9 mouse cellular contexts compared by ENCODE assay signal in the genomic region with DNA sequence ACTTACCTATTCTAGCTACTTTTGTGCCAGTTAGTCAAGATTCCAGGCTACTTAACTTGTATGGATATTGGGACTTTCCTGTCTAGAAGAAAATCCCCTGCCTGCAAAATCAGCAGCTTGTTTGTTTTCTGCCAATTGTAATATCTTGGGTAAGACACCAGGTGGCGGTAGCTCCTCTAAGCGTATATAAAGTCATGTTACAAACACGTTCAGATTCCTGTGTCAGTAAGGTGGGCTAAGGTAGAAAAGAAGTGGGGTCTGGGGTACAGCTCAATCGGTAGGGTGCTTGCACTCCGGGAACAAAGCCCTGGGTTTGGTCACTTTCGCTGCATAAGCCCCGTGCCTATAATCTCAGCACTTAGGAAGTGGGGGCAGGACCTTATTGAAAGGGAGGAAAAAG. TPM values are rescaled to one million over a fixed set of nuclear protein-coding genes. Genes with fewer than 3 reads are reported as not detected.
DNase-seq lines count a peak whose midpoint lies in the region; ATAC-seq and TF ChIP-seq lines count a peak whose summit lies in the region.
"Had no signal": no experiment of that assay in that cellular context is flagged by ENCODE, and none has a peak within 500 bp of the region (broad histone marks: within the 10 kb centered on the region; RNA-seq: fewer than 3 reads in every experiment).

No protein-coding gene starts in this region.

- no peaks in the 10 kb centered on the region for H3K4me1 ChIP-seq in hindbrain, embryonic 11.5 days (replicated peaks; ENCODE audit: control insufficient read depth, insufficient read depth, low read length)
- H3K4me1 ChIP-seq in hindbrain, embryonic 12.5 days: no peaks in the 10 kb centered on the region
- H3K4me1 ChIP-seq: liver, embryonic 13.5 days had no signal

- WGBS in hindbrain, embryonic 11.5 days: 17% methylated on average over 7 of the region's 7 CpGs
- 21% methylated on average over 7 of the region's 7 CpGs for WGBS in hindbrain, embryonic 12.5 days

- no peaks in the 10 kb centered on the region for H3K27me3 ChIP-seq in hindbrain, embryonic 11.5 days (ENCODE audit: control insufficient read depth, insufficient read depth, low read length)
- no peaks in the 10 kb centered on the region for H3K27me3 ChIP-seq in hindbrain, embryonic 12.5 days
- no peaks in the 10 kb centered on the region for H3K27me3 ChIP-seq in C2C12 (ENCODE audit: control insufficient read depth, insufficient read depth, insufficient read length)
- H3K27me3 ChIP-seq: liver, embryonic 13.5 days had no signal

- no peak overlapping the region for H3K9ac ChIP-seq in hindbrain, embryonic 11.5 days (ENCODE audit: low read depth, low read length)
- H3K9ac ChIP-seq in hindbrain, embryonic 12.5 days: no peak overlapping the region
- H3K9ac ChIP-seq: liver, embryonic 13.5 days had no signal

- no peaks in the 10 kb centered on the region for H3K79me3 ChIP-seq in C2C12 (ENCODE audit: low read depth)

- TF ChIP-seq CTCF in C2C12 (IDR thresholded peaks at IDR 0.05; ENCODE audit: control insufficient read depth, insufficient read depth, insufficient read length): peak; percentile 14

- H3K27ac ChIP-seq in hindbrain, embryonic 11.5 days (ENCODE audit: low read depth, low read length): no peak overlapping the region
- no peak overlapping the region for H3K27ac ChIP-seq in hindbrain, embryonic 12.5 days
- H3K27ac ChIP-seq: liver, embryonic 13.5 days had no signal

- H3K4me3 ChIP-seq in hindbrain, embryonic 11.5 days (ENCODE audit: low read depth, low read length): no peak overlapping the region
- H3K4me3 ChIP-seq in hindbrain, embryonic 12.5 days: no peak overlapping the region
- H3K4me3 ChIP-seq in C2C12 (ENCODE audit: insufficient read depth, poor library complexity, severe bottlenecking): no peak overlapping the region
- H3K4me3 ChIP-seq: liver, embryonic 13.5 days had no signal

- H3K4me2 ChIP-seq in hindbrain, embryonic 11.5 days (replicated peaks; ENCODE audit: low read depth, low read length): no peak overlapping the region
- H3K4me2 ChIP-seq in hindbrain, embryonic 12.5 days (replicated peaks): no peak overlapping the region
- H3K4me2 ChIP-seq: liver, embryonic 13.5 days had no signal

- no peaks in the 10 kb centered on the region for H3K36me3 ChIP-seq in hindbrain, embryonic 11.5 days (ENCODE audit: control insufficient read depth, insufficient read depth, low read length)
- H3K36me3 ChIP-seq in hindbrain, embryonic 12.5 days: no peaks in the 10 kb centered on the region
- no peaks in the 10 kb centered on the region for H3K36me3 ChIP-seq in C2C12 (ENCODE audit: control insufficient read depth, insufficient read depth)
- H3K36me3 ChIP-seq: liver, embryonic 13.5 days had no signal

- H3ac ChIP-seq in C2C12 (ENCODE audit: control insufficient read depth, insufficient read length, low read depth): no peak overlapping the region

- ATAC-seq in hindbrain, embryonic 11.5 days (ENCODE audit: low FRiP score): no peak
- no peak for ATAC-seq in hindbrain, embryonic 12.5 days (ENCODE audit: low FRiP score)

- no peaks in the 10 kb centered on the region for H3K79me2 ChIP-seq in C2C12 (ENCODE audit: control insufficient read depth, insufficient read depth)

- no peaks in the 10 kb centered on the region for H3K9me3 ChIP-seq in hindbrain, embryonic 11.5 days (ENCODE audit: control insufficient read depth, low read length)
- H3K9me3 ChIP-seq in hindbrain, embryonic 12.5 days (replicated peaks): no peaks in the 10 kb centered on the region
- H3K9me3 ChIP-seq: liver, embryonic 13.5 days had no signal

- DNase-seq in hindbrain, embryonic 11.5 days (ENCODE audit: low spot score): peak; percentile 41
- peak; percentile 9 for DNase-seq in WW6 (ENCODE audit: low read depth, low spot score)
- DNase-seq in heart, postnatal 10 days: peak; percentile 44 to 73
- peak; percentile 40 for DNase-seq in lung, postnatal 14 days
- DNase-seq in gastrocnemius, adult 18-20 months (ENCODE audit: low spot score): no peak
- DNase-seq in gastrocnemius, postnatal 10 days: no peak
- DNase-seq: liver, embryonic 13.5 days had no signal

- intact Hi-C loops in heart, postnatal 10 days (cut with DNase I): loop anchor here (1.0 to 10.0 kb wide), 4 partner anchors 122 to 420 kb away; no protein-coding TSS in a partner anchor

TF ChIP-seq in C2C12, 6 proteins besides CTCF, POLR2A, EP300 and RAD21:
- TF ChIP-seq FOSL1 (IDR thresholded peaks at IDR 0.05; ENCODE audit: insufficient read depth, low read length, poor library complexity, severe bottlenecking) (no peak), MAX (IDR thresholded peaks at IDR 0.05) (no peak), MYOD1 (IDR thresholded peaks at IDR 0.05; ENCODE audit: control insufficient read depth, insufficient read length, low read depth) (no peak), CEBPB (IDR thresholded peaks at IDR 0.05; ENCODE audit: low read depth) (no peak), USF1 (IDR thresholded peaks at IDR 0.05; ENCODE audit: low read depth) (no peak), MYOG (IDR thresholded peaks at IDR 0.05; ENCODE audit: control insufficient read depth, extremely low read depth, insufficient read length) (no peak)
TF ChIP-seq in C2C12: peak in this region for 0.

RNA-seq across cellular contexts. Expression of a gene that starts 50.1 kb away (rescaled TPM):
- 1.2 and 2.2 TPM in 2 replicates for polyA plus RNA-seq in hindbrain, embryonic 11.5 days (2014; fragmentation: Nextera tagmentation; extraction: Ambion mirVana)
- polyA plus RNA-seq in hindbrain, embryonic 12.5 days (2016; fragmentation: Nextera tagmentation; extraction: Ambion mirVana): 3.0 and 3.5 TPM in 2 replicates
- 14.1 TPM for polyA plus RNA-seq in C2C12 (2012; fragmentation: generic; extraction: Trizol)
- 1 to 10 TPM; 1.2 to 1.3 TPM for total RNA-seq in heart, postnatal 10 days (2021)
- under 1 TPM; 0.31 to 0.32 TPM for total RNA-seq in gastrocnemius, adult 18-20 months (2021)
- total RNA-seq in gastrocnemius, postnatal 10 days (2021): 1 to 10 TPM in 1 of 2 experiments, under 1 TPM in 1; 0.59 to 1.5 TPM

Comparison
In these comparisons a context has a peak if more than half of its experiments do, and no peak if none do; other contexts are left out.
1. DNase-seq: peak in hindbrain, embryonic 11.5 days (single experiment), WW6 (single experiment), heart, postnatal 10 days (2 of 2) and lung, postnatal 14 days (single experiment); none in gastrocnemius, adult 18-20 months (single experiment) and gastrocnemius, postnatal 10 days (single experiment).